Mouse (Mus musculus) left cerebral cortex, adult 18-20 months (tissue): ENCODE results near the gene Slc2a10. TPM values are rescaled to one million over a fixed set of nuclear protein-coding genes. Genes with fewer than 3 reads are reported as not detected.
"Not testable (repeated sequence)": the region's sequence is repeated elsewhere in the genome, so short reads cannot be mapped to it uniquely, and the experiment has no call there.

Experiments used
- DNase-seq, 2 experiments: peaks; one replicate each; pipeline ENCODE4 v3.0.0; 2021 to 2022; ENCODE audit warnings: low spot score in 2 of 2, mixed read lengths in 1 of 2
- total RNA-seq, 2 experiments: library from RNA; stranded (reverse); gene quantifications; 2 replicates each; pipeline ENCODE4 v1.2.3; 2021

Slc2a10 gene
- total RNA-seq, 2 experiments from 2014 or later: 0.87 to 0.95 TPM

DNA sequence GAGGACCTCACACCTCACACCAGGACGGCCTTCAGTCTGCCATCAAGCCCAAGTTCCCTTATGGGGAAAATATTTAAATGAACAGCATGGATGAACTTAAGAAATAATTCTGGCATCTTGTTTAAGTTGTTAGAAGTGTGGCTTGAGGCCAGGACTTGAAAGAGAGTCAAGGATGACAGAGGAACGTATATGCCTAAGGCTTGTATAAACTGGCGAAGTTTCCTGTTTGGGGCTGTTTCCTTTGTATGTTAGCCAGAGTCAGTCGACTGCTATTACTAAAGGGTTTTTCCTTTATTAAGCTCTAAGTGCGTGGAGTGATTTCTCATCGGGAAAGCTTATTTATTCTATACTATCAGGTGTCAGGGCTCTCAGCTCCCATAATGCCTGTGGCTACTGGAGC lies 4.8 kb upstream of the Slc2a10 start:
- no peak for DNase-seq

DNA sequence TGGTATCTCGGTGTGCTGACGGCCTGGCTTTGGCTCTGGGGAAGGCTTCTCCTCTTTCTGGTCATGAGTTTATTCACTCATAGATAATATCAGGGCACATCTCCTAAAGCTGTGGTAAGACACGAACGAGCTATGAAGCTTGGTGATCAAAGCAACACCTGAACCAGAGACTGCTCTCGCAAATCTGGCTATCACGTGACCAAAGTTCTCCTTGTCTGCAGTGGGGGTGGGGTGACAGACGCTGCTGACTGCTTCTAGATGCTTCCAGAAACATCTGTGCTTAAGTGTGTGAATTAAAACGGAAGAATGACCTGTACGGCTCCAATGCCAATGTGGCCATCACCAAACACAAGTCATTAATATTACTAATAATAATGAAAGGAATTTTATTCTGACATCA lies 6.1 kb downstream of the Slc2a10 start:
- DNase-seq: no peak

DNA sequence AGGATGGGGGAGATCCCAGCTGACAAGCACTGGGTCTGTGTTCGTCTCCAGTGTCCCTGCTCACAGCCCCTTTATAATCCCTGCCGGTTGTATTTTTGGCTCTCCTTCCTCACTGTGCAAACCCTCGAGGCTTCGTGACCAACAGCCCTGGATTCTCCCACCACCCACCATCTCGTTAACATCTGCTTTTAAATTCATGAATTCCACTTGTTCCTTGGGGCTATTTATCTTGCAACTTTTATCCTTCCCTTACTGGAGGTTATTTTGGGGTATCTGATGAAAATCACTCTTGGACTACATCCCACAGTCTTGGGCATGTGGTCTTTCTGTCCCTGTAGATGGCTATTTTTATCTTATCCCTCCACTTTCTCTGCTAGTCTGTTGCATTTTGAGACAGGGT lies 6.9 kb downstream of the Slc2a10 start:
- peak in 1 of 2 experiments; percentile 57 for DNase-seq

DNA sequence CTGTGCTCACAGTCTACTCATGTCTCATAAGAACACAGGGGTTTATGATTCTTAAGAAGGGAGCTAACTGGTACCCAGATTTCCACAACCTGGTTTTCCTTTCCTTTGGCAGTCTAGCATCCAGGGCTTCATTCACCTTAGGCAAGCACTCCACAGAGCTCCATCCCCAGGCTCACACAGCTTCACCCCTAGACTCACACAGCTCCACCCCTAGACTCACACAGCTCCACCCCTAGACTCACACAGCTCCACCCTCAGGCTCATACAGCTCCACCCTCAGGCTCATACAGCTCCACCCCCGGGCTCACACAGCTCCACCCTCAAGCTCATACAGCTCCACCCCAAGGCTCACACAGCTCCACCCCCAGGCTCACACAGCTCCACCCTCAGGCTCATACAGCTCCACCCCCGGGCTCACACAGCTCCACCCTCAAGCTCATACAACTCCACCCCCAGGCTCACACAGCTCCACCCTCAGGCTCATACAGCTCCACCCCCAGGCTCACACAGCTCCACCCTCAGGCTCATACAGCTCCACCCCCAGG lies 7.4 kb downstream of the Slc2a10 start:
- not testable (repeated sequence) for DNase-seq

DNA sequence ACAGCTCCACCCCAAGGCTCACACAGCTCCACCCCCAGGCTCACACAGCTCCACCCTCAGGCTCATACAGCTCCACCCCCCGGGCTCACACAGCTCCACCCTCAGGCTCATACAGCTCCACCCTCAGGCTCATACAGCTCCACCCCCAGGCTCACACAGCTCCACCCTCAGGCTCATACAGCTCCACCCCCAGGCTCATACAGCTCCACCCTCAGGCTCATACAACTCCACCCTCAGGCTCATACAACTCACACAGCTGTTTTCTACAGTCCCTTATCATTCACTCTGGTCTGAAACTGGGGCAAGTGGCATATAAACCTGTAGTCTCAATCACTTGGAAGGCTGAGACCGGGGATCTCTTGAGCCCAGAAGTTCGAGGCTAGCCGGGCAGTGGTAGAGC lies 7.9 kb downstream of the Slc2a10 start:
- not testable (repeated sequence) for DNase-seq

DNA sequence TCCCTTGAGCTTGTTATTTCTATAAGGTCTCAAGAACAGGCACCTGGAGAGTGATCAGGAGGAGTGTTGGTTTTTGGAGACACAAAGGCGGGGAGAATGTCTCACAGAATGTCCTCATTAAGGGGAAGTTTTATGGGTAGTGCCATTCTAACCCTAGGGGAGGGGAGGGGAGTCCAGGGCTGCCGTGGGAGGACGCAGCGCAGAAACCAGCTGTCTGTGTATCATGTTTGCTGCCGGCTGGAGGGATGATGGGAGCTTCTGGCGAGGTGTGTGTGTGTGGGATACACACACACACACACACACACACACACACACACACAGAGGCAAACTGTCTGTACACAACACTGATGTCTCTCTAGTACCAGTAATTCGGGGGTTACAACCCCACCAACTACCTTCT lies 8.8 kb downstream of the Slc2a10 start:
- peak in 1 of 2 experiments; percentile 35 for DNase-seq

DNA sequence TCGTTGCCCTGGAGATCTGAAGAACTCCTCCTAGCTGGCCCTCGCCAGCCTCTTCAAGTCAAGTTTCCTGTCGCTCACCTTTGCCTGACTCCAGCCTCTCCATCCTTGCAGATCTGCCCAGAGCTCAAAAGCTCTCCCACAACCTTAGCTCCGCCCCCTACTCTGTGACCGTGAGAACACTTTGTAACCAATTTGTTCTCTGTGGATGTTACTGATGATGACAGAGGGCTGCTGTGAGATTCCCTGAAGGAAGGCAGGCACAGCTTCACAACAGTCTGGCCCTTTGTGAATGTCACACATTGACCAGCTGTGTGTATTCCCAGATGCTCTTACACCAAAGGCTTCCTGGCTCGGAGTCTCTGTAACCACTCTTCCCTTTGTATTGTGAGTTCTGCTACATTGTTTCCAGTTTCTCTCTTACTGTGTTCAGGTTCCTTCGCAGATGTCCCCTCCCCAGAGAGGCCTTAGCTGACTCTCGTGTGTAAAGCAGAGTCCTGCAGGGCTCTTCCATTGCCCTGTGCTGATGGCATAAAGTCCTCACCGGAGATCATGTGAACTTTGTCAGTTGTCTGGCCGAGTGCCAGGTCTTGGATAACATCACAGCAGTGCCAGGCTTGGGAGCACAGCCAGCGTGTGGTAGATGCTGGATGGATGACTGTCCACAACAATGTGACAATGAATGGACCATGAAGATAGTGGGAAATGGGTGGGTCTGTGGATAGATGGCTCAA lies 9.4 kb downstream of the Slc2a10 start:
- no peak for DNase-seq

DNA sequence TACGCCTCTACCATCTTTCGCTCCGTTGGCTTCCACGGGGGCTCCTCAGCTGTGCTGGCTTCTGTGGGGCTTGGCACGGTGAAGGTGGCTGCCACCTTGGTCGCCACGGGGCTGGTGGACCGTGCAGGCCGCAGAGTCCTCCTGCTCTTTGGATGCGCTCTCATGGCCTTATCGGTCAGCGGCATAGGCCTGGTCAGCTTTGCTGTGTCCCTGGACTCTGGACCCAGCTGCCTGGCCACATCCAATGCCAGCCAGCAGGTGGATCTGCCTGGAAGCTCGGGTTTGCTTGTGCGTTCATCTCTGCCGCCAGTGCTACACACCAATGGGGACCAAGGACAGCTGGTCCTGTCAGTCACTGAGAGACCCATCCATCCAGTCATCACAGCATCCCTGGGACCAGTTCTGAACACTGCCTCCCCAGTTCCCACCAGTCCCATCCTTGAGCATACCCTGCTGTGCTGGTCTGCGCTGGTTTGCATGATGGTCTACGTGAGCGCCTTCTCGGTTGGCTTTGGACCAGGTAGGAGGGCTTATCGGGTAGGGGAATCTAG lies 11.7 kb downstream of the Slc2a10 start:
- DNase-seq: no peak

DNA sequence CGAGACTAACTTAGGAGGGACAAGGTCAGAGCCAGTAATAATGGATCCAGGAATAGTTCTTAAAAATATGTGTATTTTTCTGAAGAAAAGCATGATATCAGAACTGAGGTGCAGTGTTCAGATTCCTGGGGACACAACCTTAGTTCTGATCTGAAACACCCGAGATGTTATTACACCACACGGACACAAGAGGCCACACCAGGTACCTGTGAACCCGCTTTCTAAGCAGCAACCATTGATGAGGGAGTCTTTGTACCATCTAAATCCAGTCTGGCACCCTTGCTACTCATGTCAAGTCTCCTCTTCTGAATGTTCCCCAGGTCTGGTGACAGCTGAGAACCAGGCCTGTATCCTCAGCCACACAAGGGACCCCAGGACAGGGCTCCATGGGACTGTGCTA lies 22.0 kb downstream of the Slc2a10 start:
- DNase-seq: peak in 1 of 2 experiments; percentile 19

DNA sequence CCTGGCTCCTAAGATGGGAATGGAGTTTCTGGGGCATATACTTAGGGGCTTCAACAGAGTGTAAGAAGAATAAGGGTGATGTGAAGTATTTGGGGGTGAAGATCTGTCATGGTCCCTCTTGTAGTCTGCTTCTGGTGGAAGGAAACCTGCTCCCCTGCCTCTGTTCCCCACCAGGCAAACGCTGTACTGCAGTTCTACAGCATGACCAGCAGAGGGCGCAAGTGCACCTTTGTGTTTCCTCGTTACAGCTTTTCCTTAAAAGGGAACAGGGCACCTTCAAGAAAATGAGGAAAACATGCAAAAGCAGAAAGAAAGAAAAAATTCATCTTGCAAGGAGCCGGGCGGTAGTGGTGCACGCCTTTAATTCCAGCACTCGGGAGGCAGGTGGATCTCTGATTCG lies 25.5 kb downstream of the Slc2a10 start:
- DNase-seq: peak; percentile 67 to 69

DNA sequence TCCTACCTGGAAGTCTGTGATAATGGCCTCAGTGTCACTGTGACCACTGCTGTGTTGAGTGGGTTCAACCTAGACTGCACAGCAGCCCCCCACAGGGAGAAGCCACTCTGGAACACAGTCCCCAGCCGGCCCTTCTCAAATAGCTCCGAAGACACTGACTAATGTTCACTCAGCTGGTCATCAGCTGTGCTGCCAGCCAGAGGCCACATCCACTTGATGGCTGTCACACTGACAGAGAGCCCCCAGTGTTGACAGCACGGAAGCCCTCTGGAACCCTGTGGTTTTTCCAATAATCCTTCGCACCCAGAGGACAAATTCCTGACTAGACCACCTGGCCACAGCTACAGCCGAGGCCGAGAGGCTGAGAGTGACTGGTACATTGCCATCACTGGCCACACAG lies 30.2 kb downstream of the Slc2a10 start:
- DNase-seq: no peak

DNA sequence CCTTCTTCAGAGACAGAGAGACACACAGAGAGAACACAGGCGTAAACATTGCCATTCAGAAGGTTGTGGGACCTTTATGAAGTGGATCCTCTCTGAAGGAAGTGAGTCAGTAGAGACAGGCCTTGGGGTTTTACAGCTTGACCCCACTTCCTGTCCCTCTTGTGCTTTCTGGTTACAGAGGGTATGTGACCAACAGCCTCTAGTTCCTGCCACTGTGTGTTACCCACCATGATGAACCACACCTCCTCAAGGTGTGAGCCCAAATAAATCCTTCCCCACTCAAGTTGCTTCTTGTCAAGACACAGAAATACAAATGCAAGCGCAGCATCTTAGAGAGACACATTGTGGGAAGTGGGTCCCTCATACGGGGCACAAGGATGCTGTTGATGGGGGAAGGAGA lies 37.4 kb downstream of the Slc2a10 start:
- DNase-seq: no peak

DNA sequence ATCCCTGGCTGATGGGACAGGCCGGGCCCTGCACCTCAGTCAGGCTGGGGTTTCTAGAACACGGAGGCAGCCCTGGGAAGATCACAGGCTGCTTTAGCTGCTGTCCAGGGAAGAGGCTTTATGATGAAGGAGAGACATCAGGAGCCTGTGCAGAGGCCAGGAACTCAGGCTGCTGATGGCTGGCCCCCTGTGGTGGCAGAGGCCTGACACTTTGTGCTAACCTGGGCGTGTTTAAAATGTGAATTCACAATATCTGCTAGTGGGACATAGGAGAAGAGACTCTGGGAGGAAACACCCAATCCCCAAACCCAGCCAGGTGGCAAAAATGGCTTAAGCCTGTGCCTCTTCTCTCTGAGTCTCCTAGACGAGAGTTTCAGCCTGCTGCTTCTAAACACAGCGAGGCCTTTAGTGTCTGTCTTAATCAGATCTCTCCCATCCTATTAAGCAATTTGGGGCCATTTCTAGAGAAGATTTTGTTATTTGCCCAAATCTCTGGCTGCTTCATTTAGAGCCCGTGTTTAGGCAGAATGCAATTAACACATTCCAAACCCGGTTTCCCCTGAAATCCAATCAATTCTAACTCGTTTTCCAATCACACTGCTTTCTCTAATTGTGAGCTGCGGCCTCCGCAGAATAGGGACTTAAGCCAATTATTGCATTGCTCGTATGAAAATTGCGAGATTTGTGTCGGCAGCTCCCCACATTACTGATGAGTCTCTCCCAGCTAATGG lies 39.5 kb downstream of the Slc2a10 start:
- DNase-seq: no peak

DNA sequence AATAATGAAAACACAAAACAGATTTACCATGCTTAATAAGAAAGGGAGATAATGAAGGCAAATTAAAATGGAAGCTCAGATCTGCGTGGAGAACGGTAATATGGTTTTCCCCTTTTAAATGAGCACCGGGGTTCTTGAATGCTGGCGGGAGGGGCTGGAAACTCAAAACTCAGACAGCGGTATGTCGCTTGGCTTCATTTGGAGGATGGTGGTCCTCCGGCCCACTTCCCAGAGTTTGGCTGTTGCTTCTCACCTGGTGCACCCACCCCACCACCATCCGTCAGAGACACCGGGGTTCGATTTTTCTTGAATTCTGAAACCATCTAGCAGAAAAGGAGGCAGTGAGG lies 40.1 kb downstream of the Slc2a10 start:
- no peak for DNase-seq

DNA sequence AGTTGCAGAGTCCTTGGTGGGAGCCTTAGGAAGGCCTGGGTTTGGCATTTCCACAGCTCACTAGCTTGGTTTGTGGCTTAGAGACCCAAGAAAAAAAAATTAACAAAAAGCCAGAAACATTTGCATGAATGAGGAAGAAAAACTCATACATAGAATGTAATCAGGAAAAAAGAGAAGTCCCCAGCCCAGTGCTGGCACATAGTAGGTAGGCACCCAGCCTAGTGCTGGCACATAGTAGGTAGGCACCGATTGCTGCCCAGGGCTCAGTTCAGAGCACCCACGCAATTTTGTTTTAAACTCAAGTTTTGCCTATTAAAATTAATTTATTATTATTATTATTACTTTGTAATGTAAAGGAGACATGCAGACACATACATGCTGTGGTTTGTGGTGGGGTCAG lies 42.1 kb downstream of the Slc2a10 start:
- no peak for DNase-seq

DNA sequence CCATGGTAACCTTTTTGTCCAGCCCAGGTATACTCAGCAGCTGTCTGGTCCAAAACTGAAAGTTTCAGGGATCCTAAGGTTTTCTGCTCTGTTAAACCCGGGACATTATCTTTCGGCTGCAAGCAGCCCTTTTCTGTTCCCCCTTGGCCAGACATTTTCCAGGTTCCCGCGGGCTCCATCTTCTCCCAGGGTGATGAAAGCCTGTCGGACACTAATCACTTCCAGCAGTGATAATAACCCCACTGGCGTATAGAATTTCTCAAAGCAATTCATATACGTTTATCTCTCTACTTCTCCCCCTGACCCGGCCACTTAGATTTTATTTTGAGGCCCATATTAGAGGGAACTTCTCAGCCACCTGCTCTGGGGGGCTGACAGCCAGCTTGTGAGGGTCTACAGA lies 42.8 kb downstream of the Slc2a10 start:
- DNase-seq: no peak

DNA sequence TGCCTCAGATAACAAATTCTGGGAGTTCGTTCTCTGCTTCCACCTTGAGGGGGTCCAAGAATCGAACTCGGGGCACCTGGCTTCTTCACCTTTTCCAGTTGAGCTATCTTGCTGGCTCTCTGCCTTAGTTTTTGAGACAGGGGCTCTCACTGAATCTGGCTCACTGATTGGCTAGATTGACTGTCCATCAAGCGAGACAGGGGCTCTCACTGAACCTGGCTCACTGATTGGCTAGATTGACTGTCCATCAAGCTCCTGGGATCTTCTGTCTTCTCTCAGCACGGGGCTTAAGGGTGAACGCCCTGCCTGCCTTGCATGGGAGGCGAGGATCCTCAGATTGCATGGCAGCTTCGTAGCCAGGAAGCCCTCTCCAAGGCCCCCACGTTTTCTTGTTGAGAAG lies 43.8 kb downstream of the Slc2a10 start:
- DNase-seq: peak; percentile 14 to 18

DNA sequence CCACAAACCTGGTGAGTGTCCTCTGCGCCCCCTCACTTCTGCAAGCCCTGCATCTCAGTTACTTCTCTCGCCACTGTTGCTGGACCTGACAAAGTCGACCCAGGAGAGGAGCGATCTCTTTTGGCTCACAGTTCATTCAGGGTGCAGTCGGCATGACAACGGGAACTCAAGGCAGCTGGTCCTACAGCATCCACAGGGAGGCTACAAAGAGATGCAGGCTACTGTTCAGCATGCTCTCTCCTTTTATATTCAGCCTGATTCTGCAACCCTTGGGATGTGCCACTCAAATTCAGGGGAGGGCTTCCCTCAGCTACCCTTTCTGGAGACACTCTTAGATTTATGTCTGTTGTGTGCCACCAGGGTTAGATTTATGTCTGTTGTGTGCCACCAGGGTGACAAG lies 45.0 kb downstream of the Slc2a10 start:
- DNase-seq: no peak

DNA sequence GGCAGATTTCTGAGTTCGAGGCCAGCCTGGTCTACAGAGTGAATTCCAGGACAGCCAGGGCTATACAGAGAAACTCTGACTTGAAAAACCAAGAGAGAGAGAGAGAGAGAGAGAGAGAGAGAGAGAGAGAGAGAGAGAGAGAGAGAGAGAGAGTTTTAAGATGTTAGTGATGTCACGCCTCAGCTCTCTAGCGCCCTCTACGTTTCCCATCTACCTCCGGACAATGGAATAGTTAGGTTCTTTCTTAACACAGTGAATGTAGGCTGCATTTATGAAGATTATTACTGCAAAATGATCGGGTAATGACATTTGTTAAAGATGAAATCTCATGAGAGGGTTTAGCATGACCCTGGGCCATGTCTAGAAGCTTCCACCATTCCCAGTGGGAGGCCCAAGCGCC lies 46.8 kb downstream of the Slc2a10 start:
- not testable (repeated sequence) for DNase-seq

DNA sequence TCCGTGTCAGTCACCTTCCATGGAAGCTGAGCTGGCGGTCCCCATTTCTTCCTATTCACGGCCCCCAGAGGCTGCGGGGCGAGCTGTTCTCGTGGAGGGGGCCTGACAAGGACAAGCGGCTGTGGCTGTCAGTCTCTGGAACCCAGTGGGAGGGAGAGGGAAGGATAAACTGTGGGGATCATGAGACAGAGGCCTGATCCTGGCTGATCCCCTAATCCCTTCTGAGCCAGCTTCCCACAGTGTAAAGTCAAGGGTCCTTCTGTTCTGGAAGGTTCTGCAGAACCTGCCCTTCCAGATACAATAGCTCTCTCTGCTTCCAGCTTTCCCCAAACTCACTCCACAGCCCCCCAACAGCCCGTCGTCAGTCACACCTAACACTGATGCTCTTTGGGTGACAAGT lies 50.5 kb downstream of the Slc2a10 start:
- DNase-seq: no peak

DNA sequence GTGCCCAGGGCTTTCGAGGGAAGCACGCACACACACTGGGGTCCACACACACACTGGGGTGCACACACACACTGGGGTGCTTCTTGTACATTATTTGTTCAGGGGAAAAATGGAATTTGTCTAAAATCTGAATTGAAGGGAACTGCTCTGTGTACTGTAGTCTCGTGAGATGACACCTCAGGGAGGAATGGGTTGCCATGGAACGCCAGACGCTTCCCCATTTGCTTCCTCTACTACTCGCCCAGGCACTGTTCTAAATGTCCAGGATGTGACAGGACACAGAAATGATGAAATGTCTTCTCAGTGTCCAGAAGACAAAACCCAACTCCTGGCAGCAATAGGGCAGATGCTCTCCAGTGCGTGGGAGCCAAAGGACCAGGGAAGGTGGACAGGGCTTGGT lies 53.7 kb downstream of the Slc2a10 start:
- no peak for DNase-seq

DNA sequence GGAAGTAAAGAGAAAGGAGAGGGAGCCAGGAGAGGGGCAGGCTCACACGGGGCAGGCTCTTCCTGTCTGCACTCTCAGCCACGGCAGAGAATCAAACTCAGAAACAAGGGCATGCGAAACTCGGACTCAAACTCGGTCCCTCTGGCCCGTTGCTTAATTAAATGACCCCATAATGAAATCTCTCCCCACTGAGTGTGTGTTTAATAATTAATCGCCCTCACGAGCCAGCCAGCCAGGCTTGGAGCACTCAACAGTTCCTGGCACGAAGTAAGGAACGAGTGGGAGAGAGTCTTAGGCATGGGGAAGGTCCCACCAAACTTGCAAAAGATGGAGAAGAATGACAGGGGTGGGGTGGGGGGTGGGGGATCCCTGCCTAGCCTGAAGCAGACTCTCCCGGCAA lies 55.3 kb downstream of the Slc2a10 start:
- DNase-seq: no peak
